Mouse (Mus musculus) liver, embryonic 14.5 days (tissue): Measurements from ENCODE around the gene Sars2. TPM values are rescaled to one million over a fixed set of nuclear protein-coding genes. Genes with fewer than 3 reads are reported as not detected.

Experiments used
- ATAC-seq: fragments of 200-750 bp; cut with Nextera tagmentation; 2 replicates; pipeline ENCODE4 v1.8.0; 2017; ENCODE audit warnings: moderate number of reproducible peaks, mild to moderate bottlenecking, moderate library complexity; ENCODE audit not compliant: insufficient read depth
- DNase-seq, 3 experiments: peaks; one replicate each; pipeline ENCODE4 v3.0.0-alpha.2; 2012 to 2013; ENCODE audit warnings: low read depth in 3 of 3, low spot score in 3 of 3
- H3K27ac ChIP-seq: fragments of 300-500 bp; sonication (generic); 2 replicates; pipeline ENCODE4 v1.5.1; 2014; ENCODE audit warnings: moderate library complexity, mild to moderate bottlenecking, control low read depth, inconsistent platforms
- H3K27me3 ChIP-seq: fragments of 300-500 bp; sonication (generic); 2 replicates; pipeline ENCODE4 v1.6.1; 2014; ENCODE audit warnings: mild to moderate bottlenecking, low read length, moderate library complexity; ENCODE audit not compliant: control insufficient read depth, insufficient read depth
- H3K36me3 ChIP-seq: fragments of 300-500 bp; sonication (generic); replicated peaks from 2 replicates; pipeline ENCODE4 v1.6.1; 2014; ENCODE audit warnings: low read depth; ENCODE audit not compliant: control insufficient read depth, insufficient read depth
- H3K4me1 ChIP-seq, 2 experiments: fragments of 200-500 bp in 1 of 2; fragments of 300-500 bp in 1 of 2; sonication (generic) in 1 of 2; replicated peaks; 2 replicates each; pipeline ENCODE4 v1.6.1; 2012 to 2014; ENCODE audit warnings: antibody characterized with exemption in 1 of 2, inconsistent platforms in 1 of 2, low read length in 1 of 2; ENCODE audit not compliant: control insufficient read depth in 2 of 2, insufficient read depth in 2 of 2
- H3K4me2 ChIP-seq: fragments of 300-500 bp; sonication (generic); 2 replicates; pipeline ENCODE4 v1.6.1; 2014; ENCODE audit warnings: low read depth, mild to moderate bottlenecking, control low read depth, moderate library complexity
- H3K4me3 ChIP-seq, 2 experiments: fragments of 200-500 bp in 1 of 2; fragments of 300-500 bp in 1 of 2; sonication (generic) in 1 of 2; 2 replicates each; pipeline ENCODE4 v1.5.1; 2012 to 2014; ENCODE audit warnings: low read depth in 2 of 2, low read length in 2 of 2, mild to moderate bottlenecking in 2 of 2, control low read depth in 1 of 2, inconsistent platforms in 1 of 2, moderate library complexity in 1 of 2; ENCODE audit not compliant: insufficient read depth in 1 of 2
- H3K9ac ChIP-seq: fragments of 300-500 bp; sonication (generic); replicated peaks from 2 replicates; pipeline ENCODE4 v1.6.1; 2014; ENCODE audit warnings: mild to moderate bottlenecking, control low read depth, moderate library complexity
- H3K9me3 ChIP-seq: fragments of 300-500 bp; sonication (generic); 2 replicates; pipeline ENCODE4 v1.6.1; 2016; ENCODE audit warnings: low read length, mixed read lengths; ENCODE audit not compliant: control insufficient read depth
- CTCF ChIP-seq: IDR thresholded peaks from 2 replicates; pipeline ENCODE4 v1.5.1; 2016; ENCODE audit warnings: antibody characterized with exemption, low read depth, control low read depth
- EP300 ChIP-seq: IDR thresholded peaks from 2 replicates; pipeline ENCODE4 v1.6.1; 2016; ENCODE audit warnings: antibody characterized with exemption, low read depth
- WGBS: fragments of 180-500 bp; shearing (Covaris S2); extraction: QIAGEN DNeasy Blood & Tissue Kit; methylation state at CpG from one replicate; pipeline ENCODE4 v1.1.7; 2014; ENCODE audit not compliant: insufficient replicate concordance; 5-methylcytosine and 5-hydroxymethylcytosine counted together
- polyA plus RNA-seq, 2 experiments: library from polyadenylated mRNA; depleted of rRNA in 1 of 2; stranded (reverse) in 1 of 2; unstranded in 1 of 2; fragments of >200 nt; fragmentation: Nextera tagmentation in 1 of 2; extraction: Ambion mirVana in 1 of 2; gene quantifications; 2 replicates each; pipeline versions ENCODE4 v1.2.1 to v1.2.3; 2012 to 2014

The Sars2 gene
- polyA plus RNA-seq, 2 experiments = 9.3 to 11.4 TPM

GRCm38 (mm10) chr7:28794496-28794895 lies 52.7 kb downstream of the Sars2 start:
- WGBS = 73% methylated on average over 3 of the region's 3 CpGs
- no peak overlapping the region for H3K9ac ChIP-seq
- no peak for DNase-seq
- no peak for ATAC-seq
- H3K4me2 ChIP-seq = no peak overlapping the region
- H3K9me3 ChIP-seq = no peaks in the 10 kb centered on the region
- peaks cover 5 to 7% of the 10 kb centered on the region in 2 experiments for H3K4me1 ChIP-seq
- H3K27me3 ChIP-seq = no peaks in the 10 kb centered on the region
- no peak overlapping the region for H3K4me3 ChIP-seq
- TF ChIP-seq CTCF (no peak), EP300 (no peak)
- no peak overlapping the region for H3K27ac ChIP-seq
- no peaks in the 10 kb centered on the region for H3K36me3 ChIP-seq

- peak overlapping the region; percentile 33 to 56 for H3K4me3 ChIP-seq
- H3K4me1 ChIP-seq = peaks cover 5% of the 10 kb centered on the region in 2 experiments
- H3K36me3 ChIP-seq = no peaks in the 10 kb centered on the region
- peak overlapping the region; percentile 45; the same call in 1 of the 2 replicates for H3K27ac ChIP-seq
- no peaks in the 10 kb centered on the region for H3K27me3 ChIP-seq
- no peaks in the 10 kb centered on the region for H3K9me3 ChIP-seq
- TF ChIP-seq EP300 = no peak
- no peak for TF ChIP-seq CTCF
- 11% methylated on average over 15 of the region's 15 CpGs for WGBS
- H3K4me2 ChIP-seq = peak overlapping the region; percentile 85
- H3K9ac ChIP-seq = peak overlapping the region; percentile 68
- DNase-seq (no peak), ATAC-seq (no peak)
These were observed 54.0 kb downstream of the Sars2 start for GRCm38 (mm10) chr7:28795832-28796231.

GRCm38 (mm10) chr7:28796562-28796975 lies 54.8 kb downstream of the Sars2 start:
- Histone ChIP-seq H3K27me3 (no peaks in the 10 kb centered on the region), H3K27ac (peak overlapping the region; percentile 45), H3K9ac (peak overlapping the region; percentile 68), H3K4me1 (peaks cover 5 to 6% of the 10 kb centered on the region in 2 experiments; a peak in 3 of 4 replicates), H3K4me2 (peak overlapping the region; percentile 85), H3K9me3 (no peaks in the 10 kb centered on the region), H3K4me3 (peak overlapping the region; percentile 36 to 56), H3K36me3 (no peaks in the 10 kb centered on the region)
- TF ChIP-seq CTCF = peak; percentile 100
- no peak for TF ChIP-seq EP300
- ATAC-seq (peak; percentile 77), DNase-seq (peak; percentile 56 to 61 (median 60))
- 5% methylated on average over 32 of the region's 32 CpGs for WGBS

- WGBS = 82% methylated on average over 9 of the region's 9 CpGs
- ATAC-seq (no peak), DNase-seq (no peak)
- Histone ChIP-seq H3K9me3 (no peaks in the 10 kb centered on the region), H3K9ac (no peak overlapping the region), H3K27me3 (no peaks in the 10 kb centered on the region), H3K4me1 (peaks cover 26 to 31% of the 10 kb centered on the region in 2 experiments), H3K27ac (no peak overlapping the region), H3K4me3 (no peak overlapping the region), H3K4me2 (no peak overlapping the region), H3K36me3 (no peaks in the 10 kb centered on the region)
- TF ChIP-seq EP300 = no peak
- TF ChIP-seq CTCF = no peak
These were observed 58.2 kb downstream of the Sars2 start for GRCm38 (mm10) chr7:28799994-28800393.

GRCm38 (mm10) chr7:28801451-28801850 lies 59.7 kb downstream of the Sars2 start:
- H3K36me3 ChIP-seq = no peaks in the 10 kb centered on the region

More at GRCm38 (mm10) chr7:28801451-28801850, 59.7 kb downstream of the Sars2 start:
- H3K9ac ChIP-seq = no peak overlapping the region
- ATAC-seq (no peak), DNase-seq (no peak)
- H3K4me1 ChIP-seq = peaks cover 24 to 27% of the 10 kb centered on the region in 2 experiments
- H3K4me2 ChIP-seq = no peak overlapping the region
- WGBS = 70% methylated on average over 3 of the region's 3 CpGs
- no peaks in the 10 kb centered on the region for H3K27me3 ChIP-seq
- no peak overlapping the region for H3K4me3 ChIP-seq
- H3K27ac ChIP-seq = no peak overlapping the region
- TF ChIP-seq EP300 (no peak), CTCF (no peak)
- H3K9me3 ChIP-seq = no peaks in the 10 kb centered on the region
